Mouse (Mus musculus): ENCODE results near the gene Camk1d.

DNA sequence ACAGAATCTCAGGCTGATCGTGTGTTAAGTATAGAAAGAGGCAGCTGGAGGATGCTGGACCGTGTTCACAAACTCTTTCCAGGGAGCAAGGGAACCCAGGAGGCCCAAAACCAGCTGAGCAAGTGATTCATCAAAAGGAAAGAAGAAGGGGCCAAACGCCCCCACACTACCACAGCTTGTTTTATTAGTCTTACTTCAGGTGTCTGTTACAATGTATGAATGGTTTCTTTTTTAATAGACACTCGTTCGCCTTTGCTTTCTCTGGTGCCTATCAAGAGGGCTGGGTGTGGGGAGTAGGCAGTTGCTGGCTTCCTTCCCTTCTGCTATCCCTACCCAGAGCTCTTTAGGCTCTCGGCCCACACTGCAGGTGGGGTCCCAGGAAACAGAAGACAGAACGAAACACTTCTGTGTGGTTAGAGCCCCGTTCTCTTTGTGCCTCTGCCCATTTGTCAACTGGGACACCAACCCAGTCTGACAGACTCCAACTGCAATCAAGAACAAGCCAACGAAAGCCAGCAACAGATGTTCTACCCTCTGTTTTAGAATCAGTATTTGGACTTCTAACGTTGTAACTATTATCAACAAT lies 62.9 kb downstream of the Camk1d start:
- TF ChIP-seq CTCF (IDR thresholded peaks at IDR 0.05; ENCODE audit: low read depth, low read length) = no peak
- no peak for TF ChIP-seq POLR2A (IDR thresholded peaks at IDR 0.05; ENCODE audit: extremely low read depth, insufficient read depth, low read length)
